Mouse (Mus musculus): ENCODE measurements around the gene Rerg. TPM values are rescaled to one million over a fixed set of nuclear protein-coding genes. Genes with fewer than 3 reads are reported as not detected.
A peak's percentile ranks its signal among the peaks of the same experiment; 100 is the strongest.

Gene Rerg
- polyA plus RNA-seq, 1 experiment from 2014 or later: 31.9 TPM

DNA sequence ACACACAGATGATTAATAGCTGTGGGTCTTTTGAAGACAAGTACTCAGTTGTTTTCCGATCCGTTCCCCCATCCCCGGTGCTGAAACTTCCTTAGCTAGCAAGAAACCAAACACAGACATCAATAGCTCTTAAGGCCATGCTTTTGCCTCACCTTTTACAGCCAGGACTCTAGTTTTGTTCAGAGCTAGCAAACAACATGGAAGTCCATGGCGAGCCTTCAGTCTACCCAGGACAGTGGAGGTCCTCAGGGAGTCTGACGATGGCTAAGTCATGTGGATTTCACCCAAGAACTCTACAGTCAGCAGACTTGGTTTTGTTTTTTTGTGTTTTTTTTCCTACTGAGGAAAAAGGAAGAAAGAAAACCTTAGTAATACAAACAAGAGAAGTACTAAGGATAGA lies 43.4 kb downstream of the Rerg start:
- H3K9ac ChIP-seq: no peak overlapping the region
- no peaks in the 10 kb centered on the region for H3K36me3 ChIP-seq
- no peak overlapping the region for H3K4me2 ChIP-seq (replicated peaks)
- peak overlapping the region; percentile 55 for H3K27ac ChIP-seq (replicated peaks)
- peaks cover 15% of the 10 kb centered on the region for H3K4me1 ChIP-seq
- H3K4me3 ChIP-seq (replicated peaks): no peak overlapping the region
- WGBS: 47% methylated on average over 5 of the region's 5 CpGs
- no peaks in the 10 kb centered on the region for H3K27me3 ChIP-seq
- H3K9me3 ChIP-seq (replicated peaks): no peaks in the 10 kb centered on the region
- no peak for ATAC-seq (ENCODE audit: insufficient number of reproducible peaks, low FRiP score, low TSS enrichment, low read depth)

DNA sequence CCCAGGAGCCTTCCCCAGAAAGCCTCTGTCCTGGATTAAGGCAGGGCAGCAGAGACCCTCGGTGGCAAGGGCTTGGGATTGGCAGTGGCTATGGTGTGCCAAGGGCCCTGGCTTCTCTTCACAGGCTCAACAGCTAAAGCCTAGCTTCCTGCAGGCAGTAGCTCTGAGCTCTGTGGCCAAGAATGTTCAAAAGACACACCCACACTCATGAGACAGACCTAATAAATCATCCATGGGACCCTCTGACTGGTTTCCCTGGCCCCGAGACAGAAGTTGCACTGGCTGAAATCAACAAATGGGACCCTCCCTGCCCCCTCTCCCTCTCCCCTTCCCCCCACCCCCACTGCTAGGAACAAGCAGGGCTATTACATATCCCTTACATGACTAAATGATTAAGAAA lies 44.1 kb downstream of the Rerg start:
- Histone ChIP-seq H3K4me1 (peaks cover 15% of the 10 kb centered on the region), H3K27ac (replicated peaks) (peak overlapping the region; percentile 55), H3K27me3 (no peaks in the 10 kb centered on the region), H3K9ac (no peak overlapping the region), H3K36me3 (no peaks in the 10 kb centered on the region), H3K4me2 (replicated peaks) (no peak overlapping the region), H3K4me3 (replicated peaks) (no peak overlapping the region), H3K9me3 (replicated peaks) (no peaks in the 10 kb centered on the region)
- WGBS: 31% methylated on average over 2 of the region's 2 CpGs
- ATAC-seq (ENCODE audit: insufficient number of reproducible peaks, low FRiP score, low TSS enrichment, low read depth): 0 out of 2 replicates have a peak, but pooled peaks have one; percentile 11

DNA sequence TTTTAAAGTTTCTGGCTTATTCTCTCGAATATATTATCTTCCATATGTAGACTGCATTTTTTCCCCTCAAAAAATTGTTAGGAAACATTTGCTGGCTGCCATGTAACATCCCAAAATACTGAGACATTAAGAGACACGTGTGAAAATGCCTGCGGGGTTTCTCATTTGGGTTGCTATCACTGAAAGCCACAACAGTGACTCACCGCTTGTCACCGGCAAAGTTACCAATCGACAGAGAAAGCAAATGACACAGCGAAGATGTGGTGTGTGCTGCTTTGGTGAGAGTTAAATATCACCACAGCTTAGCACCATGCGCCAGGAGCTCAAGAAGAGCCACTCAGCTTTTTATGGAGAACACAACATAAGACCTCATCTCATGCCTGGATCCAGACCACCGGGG lies 44.9 kb downstream of the Rerg start:
- ATAC-seq (ENCODE audit: insufficient number of reproducible peaks, low FRiP score, low TSS enrichment, low read depth): no peak
- Histone ChIP-seq H3K9me3 (replicated peaks) (no peaks in the 10 kb centered on the region), H3K27me3 (no peaks in the 10 kb centered on the region), H3K4me2 (replicated peaks) (no peak overlapping the region), H3K4me3 (replicated peaks) (no peak overlapping the region), H3K36me3 (no peaks in the 10 kb centered on the region), H3K9ac (no peak overlapping the region), H3K27ac (replicated peaks) (0 out of 2 replicates have a peak overlapping the region, but pooled peaks have one; percentile 55), H3K4me1 (peaks cover 15% of the 10 kb centered on the region)
- 67% methylated on average over 9 of the region's 9 CpGs for WGBS

DNA sequence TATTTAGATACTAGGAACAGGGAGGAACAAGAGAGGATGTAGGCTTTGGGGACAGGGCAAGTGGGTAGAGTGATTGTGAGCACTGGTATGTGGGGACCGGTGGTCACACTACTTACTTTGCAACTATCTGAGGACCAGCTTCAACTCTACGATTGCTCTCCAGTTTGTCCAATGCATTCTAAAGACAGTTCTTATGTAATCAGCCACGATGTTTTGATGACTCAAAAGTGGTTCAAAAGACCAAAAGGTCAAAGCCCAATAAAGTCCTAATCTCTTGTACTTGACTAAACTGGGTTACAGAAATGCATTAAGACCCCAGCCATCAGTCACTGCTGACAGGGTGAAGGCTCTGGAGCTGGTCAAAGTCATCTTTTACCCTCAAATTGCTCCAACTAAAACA lies 45.3 kb downstream of the Rerg start:
- Histone ChIP-seq H3K4me2 (replicated peaks) (no peak overlapping the region), H3K9me3 (replicated peaks) (no peaks in the 10 kb centered on the region), H3K4me3 (replicated peaks) (no peak overlapping the region), H3K9ac (no peak overlapping the region), H3K27ac (replicated peaks) (no peak overlapping the region), H3K27me3 (no peaks in the 10 kb centered on the region), H3K4me1 (peaks cover 15% of the 10 kb centered on the region), H3K36me3 (no peaks in the 10 kb centered on the region)
- 71% methylated on average over 3 of the region's 3 CpGs for WGBS
- ATAC-seq (ENCODE audit: insufficient number of reproducible peaks, low FRiP score, low TSS enrichment, low read depth): no peak

DNA sequence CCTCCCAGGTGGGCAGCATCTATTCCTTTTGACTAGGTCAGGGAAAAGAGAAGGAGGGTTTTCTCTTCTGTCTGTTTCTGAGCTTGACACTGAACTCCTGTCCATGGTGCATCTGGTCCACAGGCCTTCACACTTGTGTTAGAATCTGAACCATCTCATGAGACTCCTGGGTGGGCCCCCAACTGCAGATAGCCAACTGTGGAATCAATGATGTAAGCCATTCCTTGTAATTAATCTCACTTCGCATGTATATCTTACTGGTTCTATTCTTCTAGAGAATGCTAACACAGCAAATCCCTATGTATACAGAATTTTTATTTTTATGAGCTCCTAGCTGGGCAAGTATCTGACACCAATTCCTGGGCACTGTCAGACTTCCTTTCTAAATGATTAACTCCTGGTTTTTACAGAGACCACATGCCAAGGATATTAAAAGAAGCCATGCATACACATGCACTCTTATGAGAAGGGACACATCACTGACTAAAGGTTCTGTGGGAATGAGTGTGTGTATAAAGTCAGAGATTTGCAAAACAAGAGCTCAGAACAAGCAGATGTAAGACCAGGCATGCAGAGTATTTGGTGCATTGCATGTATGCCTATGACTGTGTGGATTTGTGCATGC lies 53.3 kb downstream of the Rerg start:
- Histone ChIP-seq H3K36me3 (no peaks in the 10 kb centered on the region), H3K4me3 (replicated peaks) (no peak overlapping the region), H3K9ac (no peak overlapping the region), H3K27ac (replicated peaks) (no peak overlapping the region), H3K27me3 (no peaks in the 10 kb centered on the region), H3K4me1 (peaks cover 6% of the 10 kb centered on the region), H3K4me2 (replicated peaks) (no peak overlapping the region), H3K9me3 (replicated peaks) (no peaks in the 10 kb centered on the region)
- no peak for ATAC-seq (ENCODE audit: insufficient number of reproducible peaks, low FRiP score, low TSS enrichment, low read depth)
- WGBS: 66% methylated on average over 1 of the region's 1 CpGs

DNA sequence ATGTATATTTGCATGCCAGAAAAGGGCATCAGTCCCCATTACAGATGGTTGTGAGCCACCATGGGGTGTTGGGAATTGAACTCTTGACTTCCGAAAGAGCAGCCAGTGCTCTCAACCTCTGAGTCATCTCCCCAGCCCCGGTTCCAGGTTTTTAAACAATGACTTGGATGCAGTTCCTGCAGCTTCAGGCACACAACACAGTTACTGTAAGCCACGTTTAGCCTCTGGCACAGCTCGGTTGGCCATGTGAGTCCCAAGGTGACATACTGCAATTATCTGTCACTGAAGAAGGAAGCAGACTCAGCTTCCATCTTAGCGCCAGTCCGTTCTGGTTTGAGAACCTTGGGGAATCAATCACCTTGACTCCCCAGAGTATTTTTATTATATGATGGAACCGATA lies 55.4 kb downstream of the Rerg start:
- H3K9me3 ChIP-seq (replicated peaks): no peaks in the 10 kb centered on the region
- H3K4me3 ChIP-seq (replicated peaks): no peak overlapping the region
- H3K36me3 ChIP-seq: no peaks in the 10 kb centered on the region
- no peak overlapping the region for H3K27ac ChIP-seq (replicated peaks)
- H3K9ac ChIP-seq: no peak overlapping the region
- H3K4me2 ChIP-seq (replicated peaks): no peak overlapping the region
- 79% methylated on average over 7 of the region's 7 CpGs for WGBS
- ATAC-seq (ENCODE audit: insufficient number of reproducible peaks, low FRiP score, low TSS enrichment, low read depth): no peak
- H3K27me3 ChIP-seq: no peaks in the 10 kb centered on the region
- peaks cover 23% of the 10 kb centered on the region for H3K4me1 ChIP-seq

DNA sequence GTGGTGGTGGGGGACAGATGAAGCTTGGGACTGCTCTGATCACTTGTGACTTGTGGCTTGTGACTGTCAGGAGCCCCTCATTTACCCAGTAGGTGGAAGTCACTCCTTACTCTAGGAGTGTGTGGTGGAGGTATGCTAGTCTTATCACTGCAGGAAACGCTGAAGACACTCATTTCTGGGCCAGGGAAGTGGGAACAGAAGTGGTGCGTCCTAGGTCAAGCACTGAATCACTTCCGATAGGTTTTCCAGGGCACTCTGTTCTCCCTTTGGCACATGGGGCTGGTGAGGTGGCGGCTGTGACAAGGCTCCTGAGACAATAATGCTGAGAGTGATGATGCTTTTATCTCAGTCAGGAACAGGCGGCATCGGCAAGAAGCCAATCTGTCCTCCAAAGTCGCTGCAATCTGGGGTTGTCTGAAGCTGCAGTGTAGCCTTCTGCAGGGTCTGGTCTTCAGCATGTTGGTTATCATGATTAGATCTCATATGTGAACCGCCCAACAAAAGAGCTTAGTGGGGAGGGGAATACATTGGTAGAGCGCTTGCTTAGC lies 59.0 kb downstream of the Rerg start:
- Histone ChIP-seq H3K27me3 (no peaks in the 10 kb centered on the region), H3K9me3 (replicated peaks) (no peaks in the 10 kb centered on the region; the same call in 1 of the 2 replicates), H3K36me3 (no peaks in the 10 kb centered on the region), H3K4me2 (replicated peaks) (no peak overlapping the region), H3K4me1 (peaks cover 27% of the 10 kb centered on the region), H3K27ac (replicated peaks) (peak overlapping the region; percentile 85), H3K4me3 (replicated peaks) (no peak overlapping the region), H3K9ac (no peak overlapping the region)
- 91% methylated on average over 9 of the region's 9 CpGs for WGBS
- no peak for ATAC-seq (ENCODE audit: insufficient number of reproducible peaks, low FRiP score, low TSS enrichment, low read depth)

DNA sequence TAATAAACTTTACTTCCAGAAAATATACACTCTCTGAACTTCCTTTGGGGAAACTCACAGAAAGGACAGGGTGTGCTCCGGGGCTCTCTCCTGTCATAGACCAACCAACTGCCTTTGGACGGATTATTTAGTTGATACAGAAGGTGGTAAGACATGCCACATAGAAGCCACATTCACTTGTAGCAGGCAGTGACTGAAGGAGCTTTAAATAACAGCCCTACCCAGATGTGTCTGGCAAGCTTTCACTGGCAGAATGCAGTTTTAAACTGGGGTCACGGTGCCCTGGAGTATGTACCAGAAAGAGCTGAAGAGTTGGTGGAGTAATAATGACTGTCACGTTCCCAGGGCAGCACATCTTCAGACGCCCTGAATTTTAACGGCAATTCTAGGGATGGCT lies 59.5 kb downstream of the Rerg start:
- Histone ChIP-seq H3K4me1 (peaks cover 27% of the 10 kb centered on the region), H3K9ac (no peak overlapping the region), H3K9me3 (replicated peaks) (no peaks in the 10 kb centered on the region; the same call in 1 of the 2 replicates), H3K27ac (replicated peaks) (peak overlapping the region; percentile 85), H3K4me2 (replicated peaks) (peak overlapping the region; percentile 37), H3K4me3 (replicated peaks) (no peak overlapping the region; the same call in 1 of the 2 replicates), H3K36me3 (no peaks in the 10 kb centered on the region), H3K27me3 (no peaks in the 10 kb centered on the region)
- peak; percentile 72 for ATAC-seq (ENCODE audit: insufficient number of reproducible peaks, low FRiP score, low TSS enrichment, low read depth)
- WGBS: 45% methylated on average over 6 of the region's 6 CpGs

DNA sequence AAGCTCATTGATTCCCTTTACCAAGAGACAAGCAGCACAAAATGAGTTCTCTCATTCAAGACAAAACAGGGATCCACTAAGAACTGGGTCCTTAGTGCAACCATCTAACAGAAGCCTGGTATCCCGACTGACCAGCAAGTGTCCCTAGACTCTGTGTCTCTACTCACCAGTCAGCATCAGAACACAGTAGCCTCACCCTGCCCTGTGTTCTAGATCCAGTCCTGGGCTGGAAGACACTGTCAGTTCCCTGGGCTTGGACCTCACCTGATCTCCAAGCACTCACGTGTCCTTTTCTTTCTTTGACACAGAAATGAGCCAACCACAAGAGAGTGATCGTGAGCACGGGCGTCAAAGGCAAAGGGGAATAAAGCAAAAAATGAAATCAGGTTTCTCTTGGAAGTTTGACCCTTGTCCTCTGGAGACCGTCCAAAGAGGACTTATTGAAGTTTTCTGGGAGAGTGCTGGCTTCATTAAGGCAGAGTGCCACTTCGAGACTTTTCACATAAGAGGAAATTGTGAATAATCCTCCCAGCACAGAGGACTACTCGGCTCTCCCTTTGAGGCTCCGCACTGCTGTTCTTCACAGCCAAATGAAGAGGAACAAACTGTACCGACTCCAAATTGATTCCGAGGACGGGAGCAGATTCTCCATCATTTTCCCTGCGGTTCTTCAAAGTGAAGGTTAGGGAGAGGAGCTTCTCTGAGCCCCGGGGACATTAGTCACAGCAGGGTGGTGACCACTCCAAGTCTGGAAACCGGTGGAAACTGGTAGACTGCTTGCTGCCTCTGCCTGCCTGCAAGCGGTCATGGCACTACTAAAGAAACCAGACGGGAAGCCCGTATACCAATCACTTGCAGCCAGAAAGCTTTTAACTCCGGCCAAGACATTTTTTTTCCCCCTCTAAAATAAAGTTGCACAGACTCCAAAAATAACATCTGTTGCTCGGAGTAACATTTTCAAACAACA lies 60.2 kb downstream of the Rerg start:
- H3K36me3 ChIP-seq: no peaks in the 10 kb centered on the region
- no peaks in the 10 kb centered on the region for H3K27me3 ChIP-seq
- H3K4me2 ChIP-seq (replicated peaks): peak overlapping the region; percentile 37
- no peak overlapping the region for H3K9ac ChIP-seq
- H3K4me1 ChIP-seq: peaks cover 27% of the 10 kb centered on the region
- ATAC-seq (ENCODE audit: insufficient number of reproducible peaks, low FRiP score, low TSS enrichment, low read depth): peak; percentile 88
- WGBS: 45% methylated on average over 20 of the region's 20 CpGs
- no peak overlapping the region; the same call in 1 of the 2 replicates for H3K4me3 ChIP-seq (replicated peaks)
- H3K27ac ChIP-seq (replicated peaks): peak overlapping the region; percentile 85
- no peaks in the 10 kb centered on the region; the same call in 1 of the 2 replicates for H3K9me3 ChIP-seq (replicated peaks)

DNA sequence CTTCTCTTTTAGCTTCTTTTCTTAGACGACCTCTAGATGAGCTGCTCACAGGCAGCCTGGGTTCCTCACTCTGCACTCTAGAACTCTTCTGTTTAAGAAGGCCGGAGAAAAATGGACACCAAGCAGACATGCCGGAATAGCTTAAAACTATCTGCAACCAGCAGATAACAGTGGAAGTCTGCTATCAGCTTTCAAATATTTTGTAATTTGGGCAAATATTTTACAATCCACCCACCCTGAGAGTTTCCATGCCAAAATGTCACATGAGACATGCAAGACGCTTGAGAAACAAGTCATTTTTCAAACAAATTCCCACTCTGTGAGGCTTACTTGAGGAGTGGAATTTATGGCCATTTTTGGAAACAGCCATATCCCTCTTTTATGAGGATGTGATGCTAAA lies 65.0 kb downstream of the Rerg start:
- peaks cover 28% of the 10 kb centered on the region; the same call in 1 of the 2 replicates for H3K4me1 ChIP-seq
- no peak overlapping the region for H3K4me3 ChIP-seq (replicated peaks)
- no peak overlapping the region for H3K4me2 ChIP-seq (replicated peaks)
- H3K27ac ChIP-seq (replicated peaks): no peak overlapping the region
- 79% methylated on average over 4 of the region's 4 CpGs for WGBS
- no peaks in the 10 kb centered on the region for H3K27me3 ChIP-seq
- H3K36me3 ChIP-seq: 0 out of 2 replicates have a peak, but pooled peaks cover 5% of the 10 kb centered on the region
- H3K9me3 ChIP-seq (replicated peaks): no peaks in the 10 kb centered on the region; the same call in 1 of the 2 replicates
- no peak for ATAC-seq (ENCODE audit: insufficient number of reproducible peaks, low FRiP score, low TSS enrichment, low read depth)
- H3K9ac ChIP-seq: no peak overlapping the region

DNA sequence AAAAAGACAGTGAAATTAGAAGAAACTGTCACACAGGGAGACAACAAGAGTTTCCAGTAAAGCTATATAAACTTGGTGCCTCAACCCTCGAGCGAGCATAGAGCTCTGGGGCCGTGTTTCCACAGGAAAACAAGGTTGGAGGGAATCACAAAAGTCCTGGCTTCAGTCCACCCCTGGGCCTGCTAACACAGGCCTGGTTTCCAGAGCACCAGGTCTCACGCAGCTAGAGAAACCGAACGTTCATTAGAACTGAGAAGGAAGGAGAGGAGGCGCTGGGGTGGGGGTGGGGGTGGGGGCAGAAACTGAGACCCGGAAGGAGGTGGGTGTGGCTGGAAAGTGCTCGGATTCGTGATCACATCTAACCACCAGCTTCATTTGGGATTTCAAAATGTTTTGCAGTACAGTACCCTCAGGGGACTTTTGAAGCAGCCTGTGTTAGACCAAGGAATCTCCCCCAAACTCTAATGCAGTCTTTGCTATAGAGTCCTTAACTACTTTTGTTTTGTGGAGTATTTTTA lies 67.6 kb downstream of the Rerg start:
- Histone ChIP-seq H3K27me3 (no peaks in the 10 kb centered on the region), H3K27ac (replicated peaks) (peak overlapping the region; percentile 65), H3K36me3 (0 out of 2 replicates have a peak, but pooled peaks cover 5% of the 10 kb centered on the region), H3K9ac (no peak overlapping the region), H3K4me2 (replicated peaks) (no peak overlapping the region), H3K4me1 (peaks cover 34% of the 10 kb centered on the region), H3K9me3 (replicated peaks) (no peaks in the 10 kb centered on the region; the same call in 1 of the 2 replicates), H3K4me3 (replicated peaks) (no peak overlapping the region)
- peak; percentile 58; the same call in 1 of the 2 replicates for ATAC-seq (ENCODE audit: insufficient number of reproducible peaks, low FRiP score, low TSS enrichment, low read depth)
- 25% methylated on average over 10 of the region's 10 CpGs for WGBS
